Mouse (Mus musculus) liver, postnatal 0 days (tissue): ENCODE results near the gene Hmgb3.

Experiments
- CTCF ChIP-seq: sonication (generic); IDR thresholded peaks from 2 replicates; pipeline ENCODE4 v1.5.1; 2016; ENCODE audit warnings: antibody characterized with exemption, low read depth
- EP300 ChIP-seq: IDR thresholded peaks from 2 replicates; pipeline ENCODE4 v1.6.1; 2016; ENCODE audit warnings: antibody characterized with exemption, low read depth, mild to moderate bottlenecking

DNA sequence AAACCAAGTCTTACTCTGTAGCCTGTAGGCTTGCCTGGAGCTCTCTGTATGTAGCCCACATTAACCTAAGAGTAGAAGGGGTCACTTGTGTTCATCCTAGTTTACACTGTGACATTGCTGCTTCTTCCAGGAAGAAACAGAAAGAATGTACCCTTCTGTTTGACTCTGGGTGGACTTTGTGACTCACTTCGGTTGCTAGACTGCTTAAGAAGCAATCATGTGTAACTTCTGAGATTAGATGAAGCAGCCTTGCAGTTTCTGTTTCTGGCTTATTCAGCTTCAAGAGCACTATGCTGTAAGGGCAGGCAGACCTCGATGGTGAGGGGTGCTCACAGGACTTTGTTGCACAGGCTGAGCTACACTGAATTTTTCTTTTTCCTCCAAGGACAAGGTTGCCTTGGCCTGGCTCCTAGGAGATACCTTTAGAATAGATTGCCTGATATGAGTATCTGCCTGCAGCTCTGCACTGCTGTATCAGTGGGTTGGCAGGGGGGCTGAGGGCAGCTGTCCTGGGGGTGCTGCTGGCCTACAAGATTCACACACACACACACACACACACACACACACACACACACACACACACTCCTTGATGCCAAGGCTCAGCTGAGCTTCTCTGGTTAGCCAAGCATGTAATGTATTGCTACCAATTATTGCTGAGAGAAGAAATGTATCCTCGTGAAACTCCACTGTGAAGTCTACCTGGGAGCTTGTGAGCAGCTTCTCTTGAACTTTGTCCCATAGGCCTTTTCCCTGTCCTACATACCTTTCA lies 17.6 kb downstream of the Hmgb3 start:
- TF ChIP-seq CTCF (no peak), EP300 (no peak)
